Mouse (Mus musculus) intestine, embryonic 15.5 days (tissue): ENCODE measurements around the gene Ankrd24. TPM values are rescaled to one million over a fixed set of nuclear protein-coding genes. Genes with fewer than 3 reads are reported as not detected.
A peak's percentile ranks its signal among the peaks of the same experiment; 100 is the strongest.

Source experiments
- ATAC-seq: fragments of 200-750 bp; cut with Nextera tagmentation; 2 replicates; pipeline ENCODE4 v1.8.0; 2017; ENCODE audit warnings: moderate TSS enrichment, moderate library complexity
- H3K27ac ChIP-seq: fragments of 300-500 bp; sonication (generic); 2 replicates; pipeline ENCODE4 v1.5.1; 2015; ENCODE audit warnings: mild to moderate bottlenecking, inconsistent platforms
- H3K27me3 ChIP-seq: fragments of 300-500 bp; sonication (generic); replicated peaks from 2 replicates; pipeline ENCODE4 v1.6.1; 2015; ENCODE audit warnings: inconsistent platforms
- H3K36me3 ChIP-seq: fragments of 300-500 bp; sonication (generic); 2 replicates; pipeline ENCODE4 v1.6.1; 2015; ENCODE audit warnings: inconsistent platforms
- H3K4me1 ChIP-seq: fragments of 300-500 bp; sonication (generic); replicated peaks from 2 replicates; pipeline ENCODE4 v1.6.1; 2015; ENCODE audit warnings: inconsistent platforms
- H3K4me2 ChIP-seq: fragments of 300-500 bp; sonication (generic); replicated peaks from 2 replicates; pipeline ENCODE4 v1.6.1; 2015; ENCODE audit warnings: mild to moderate bottlenecking, inconsistent platforms
- H3K4me3 ChIP-seq: fragments of 300-500 bp; sonication (generic); replicated peaks from 2 replicates; pipeline ENCODE4 v1.5.1; 2015; ENCODE audit warnings: inconsistent platforms
- H3K9ac ChIP-seq: fragments of 300-500 bp; sonication (generic); 2 replicates; pipeline ENCODE4 v1.6.1; 2015; ENCODE audit warnings: inconsistent platforms
- H3K9me3 ChIP-seq: fragments of 300-500 bp; sonication (generic); 2 replicates; pipeline ENCODE4 v1.6.1; 2016; ENCODE audit warnings: inconsistent platforms
- WGBS: fragments of 180-500 bp; shearing (Covaris S2); methylation state at CpG from one replicate; pipeline ENCODE4 v1.1.7; 2015; 5-methylcytosine and 5-hydroxymethylcytosine counted together
- polyA plus RNA-seq: library from polyadenylated mRNA; unstranded; fragments of >200 nt; fragmentation: Nextera tagmentation; extraction: Ambion mirVana; gene quantifications from 2 replicates; pipeline ENCODE4 v1.2.1, GENCODE M21; 2015

Ankrd24 gene
- 8.4 and 9.8 TPM in 2 replicates for polyA plus RNA-seq

GRCm38 (mm10) chr10:81628390-81628789 is at the start of gene Ankrd24:
Gene Ankrd24 (plus strand): TSS chr10:81628540.
- Histone ChIP-seq H3K4me3 (peak within 1 kb of the TSS; percentile 66), H3K36me3 (peaks cover 4% of the 10 kb centered on the region; the same call in 1 of the 2 replicates), H3K27ac (peak within 1 kb of the TSS; percentile 83), H3K9ac (peak within 1 kb of the TSS; percentile 66), H3K4me2 (peak within 1 kb of the TSS; percentile 79), H3K4me1 (peaks cover 15% of the 10 kb centered on the region), H3K27me3 (no peaks in the 10 kb centered on the region), H3K9me3 (no peaks in the 10 kb centered on the region)
- ATAC-seq, result no peak
- 77% methylated on average over 16 of the region's 16 CpGs for WGBS

DNA sequence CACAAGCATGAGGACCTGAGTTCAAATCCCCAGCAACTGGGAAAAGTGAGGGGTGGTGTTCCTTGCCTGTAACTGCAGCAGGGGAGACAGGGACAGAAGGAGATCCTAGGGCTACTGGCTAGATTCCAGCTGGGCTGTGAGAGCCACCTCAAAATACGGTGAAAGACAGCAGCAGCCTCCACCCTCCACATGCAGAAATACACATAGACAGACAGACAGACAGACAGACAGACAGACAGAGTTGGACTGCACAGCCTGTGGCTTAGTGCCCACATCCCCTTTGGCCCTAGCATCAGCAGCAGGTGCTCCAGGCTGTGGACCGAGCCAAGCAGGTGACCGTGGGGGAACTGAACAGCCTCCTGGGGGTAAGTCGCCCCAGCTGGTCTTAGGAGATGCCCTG is 48.4 kb upstream of the Ankrd24 start:
- H3K9ac ChIP-seq, result no peak overlapping the region
- no peak overlapping the region for H3K27ac ChIP-seq
- no peaks in the 10 kb centered on the region for H3K36me3 ChIP-seq
- WGBS, result 62% methylated on average over 4 of the region's 4 CpGs
- peaks cover 16% of the 10 kb centered on the region; the same call in 1 of the 2 replicates for H3K4me1 ChIP-seq
- ATAC-seq, result no peak
- H3K27me3 ChIP-seq, result 0 out of 2 replicates have a peak, but pooled peaks cover 2% of the 10 kb centered on the region
- H3K9me3 ChIP-seq, result no peaks in the 10 kb centered on the region
- no peak overlapping the region for H3K4me2 ChIP-seq
- H3K4me3 ChIP-seq, result no peak overlapping the region

- Histone ChIP-seq H3K4me3 (no peak overlapping the region), H3K9me3 (no peaks in the 10 kb centered on the region), H3K4me2 (no peak overlapping the region), H3K4me1 (peaks cover 12% of the 10 kb centered on the region; the same call in 1 of the 2 replicates), H3K9ac (no peak overlapping the region), H3K27ac (no peak overlapping the region), H3K36me3 (no peaks in the 10 kb centered on the region), H3K27me3 (0 out of 2 replicates have a peak, but pooled peaks cover 2% of the 10 kb centered on the region)
- WGBS, result 61% methylated on average over 25 of the region's 25 CpGs
- ATAC-seq, result no peak
These were observed 47.8 kb upstream of the Ankrd24 start for GRCm38 (mm10) chr10:81580441-81581070.

DNA sequence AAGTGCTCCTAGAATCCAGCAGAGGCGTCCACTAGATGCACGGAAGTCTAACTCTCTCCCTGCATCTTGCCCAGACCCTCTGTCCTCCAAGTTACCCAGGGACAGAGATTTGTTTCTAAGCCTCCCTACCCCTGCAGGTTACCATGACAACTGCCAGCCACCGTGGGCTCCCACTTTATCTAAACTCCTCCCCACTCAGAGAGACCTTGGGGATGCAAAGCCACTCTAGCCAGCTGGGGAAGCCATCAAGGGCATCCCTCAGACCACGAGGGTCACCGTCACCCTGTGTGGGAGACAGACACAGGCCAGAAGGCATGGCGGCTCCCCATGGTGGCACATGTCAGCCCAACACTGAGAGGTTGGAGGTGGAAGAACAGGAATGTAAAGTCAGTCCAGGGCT is 45.0 kb upstream of the Ankrd24 start:
- Histone ChIP-seq H3K4me3 (no peak overlapping the region), H3K9me3 (no peaks in the 10 kb centered on the region), H3K27me3 (0 out of 2 replicates have a peak, but pooled peaks cover 2% of the 10 kb centered on the region), H3K36me3 (peaks cover 2% of the 10 kb centered on the region; the same call in 1 of the 2 replicates), H3K4me2 (no peak overlapping the region), H3K4me1 (0 out of 2 replicates have a peak, but pooled peaks cover 3% of the 10 kb centered on the region), H3K27ac (no peak overlapping the region), H3K9ac (no peak overlapping the region)
- no peak for ATAC-seq
- WGBS, result 58% methylated on average over 6 of the region's 6 CpGs

- Histone ChIP-seq H3K4me3 (no peak overlapping the region), H3K36me3 (peaks cover 2% of the 10 kb centered on the region; the same call in 1 of the 2 replicates), H3K27me3 (no peaks in the 10 kb centered on the region), H3K9ac (no peak overlapping the region), H3K27ac (no peak overlapping the region), H3K4me1 (no peaks in the 10 kb centered on the region), H3K4me2 (no peak overlapping the region), H3K9me3 (no peaks in the 10 kb centered on the region)
- ATAC-seq, result no peak
- 72% methylated on average over 7 of the region's 7 CpGs for WGBS
These were observed 39.6 kb upstream of the Ankrd24 start for GRCm38 (mm10) chr10:81588739-81589138.

- Histone ChIP-seq H3K27me3 (no peaks in the 10 kb centered on the region), H3K4me2 (no peak overlapping the region), H3K4me1 (peaks cover 18% of the 10 kb centered on the region), H3K9ac (no peak overlapping the region), H3K36me3 (no peaks in the 10 kb centered on the region), H3K9me3 (no peaks in the 10 kb centered on the region), H3K4me3 (no peak overlapping the region), H3K27ac (no peak overlapping the region)
- 57% methylated on average over 9 of the region's 9 CpGs for WGBS
- ATAC-seq, result no peak
These were observed 36.5 kb upstream of the Ankrd24 start for GRCm38 (mm10) chr10:81591846-81592245.

DNA sequence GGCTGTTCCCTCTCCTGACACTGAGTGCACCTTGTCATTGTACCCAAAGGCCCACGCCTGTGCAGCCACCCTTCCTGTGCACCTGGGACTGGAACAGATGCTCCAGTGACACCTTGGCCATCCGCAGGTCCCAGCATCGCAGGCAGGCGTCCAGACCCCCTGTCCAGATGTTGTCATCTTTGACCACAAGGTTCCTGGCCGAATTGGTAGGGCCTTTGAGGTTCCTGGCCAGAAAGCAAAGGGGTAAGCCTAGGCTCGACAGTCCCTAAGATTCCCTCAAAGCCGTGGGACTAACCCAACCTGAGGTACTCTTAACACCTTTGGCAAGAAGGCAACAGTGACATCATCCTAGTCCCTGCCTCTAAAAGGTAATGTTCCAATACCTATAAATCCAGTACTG is 35.7 kb upstream of the Ankrd24 start:
- Histone ChIP-seq H3K36me3 (no peaks in the 10 kb centered on the region), H3K27ac (no peak overlapping the region), H3K4me3 (no peak overlapping the region), H3K9ac (no peak overlapping the region), H3K9me3 (no peaks in the 10 kb centered on the region), H3K4me2 (no peak overlapping the region), H3K4me1 (peaks cover 25% of the 10 kb centered on the region), H3K27me3 (no peaks in the 10 kb centered on the region)
- 81% methylated on average over 7 of the region's 7 CpGs for WGBS
- no peak for ATAC-seq

DNA sequence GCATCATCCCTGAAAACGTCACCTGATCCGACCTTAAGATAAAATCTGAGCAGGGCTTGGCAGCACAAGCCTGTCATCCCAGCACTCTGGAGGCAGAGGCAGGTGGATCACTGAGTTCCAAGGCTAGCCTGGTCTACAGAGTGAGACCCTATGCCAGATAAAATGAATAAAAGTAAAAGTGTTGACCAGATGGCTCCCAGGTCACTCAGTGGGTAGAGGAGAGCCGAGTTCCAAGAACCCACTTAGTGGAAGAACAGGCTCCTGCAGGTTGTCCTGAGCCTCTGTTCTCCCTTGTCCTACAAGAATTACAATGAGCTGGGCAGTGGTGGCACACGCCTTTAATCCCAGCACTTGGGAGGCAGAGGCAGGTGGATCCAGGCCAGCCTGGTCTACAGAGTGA is 35.1 kb upstream of the Ankrd24 start:
- no peak for ATAC-seq
- 62% methylated on average over 4 of the region's 4 CpGs for WGBS
- H3K27ac ChIP-seq, result no peak overlapping the region
- H3K9ac ChIP-seq, result no peak overlapping the region
- H3K27me3 ChIP-seq, result no peaks in the 10 kb centered on the region
- H3K4me1 ChIP-seq, result peaks cover 29% of the 10 kb centered on the region
- H3K9me3 ChIP-seq, result no peaks in the 10 kb centered on the region
- no peak overlapping the region for H3K4me3 ChIP-seq
- H3K4me2 ChIP-seq, result no peak overlapping the region
- no peaks in the 10 kb centered on the region for H3K36me3 ChIP-seq

- H3K27me3 ChIP-seq, result no peaks in the 10 kb centered on the region
- H3K36me3 ChIP-seq, result no peaks in the 10 kb centered on the region
- no peak for ATAC-seq
- peaks cover 29% of the 10 kb centered on the region for H3K4me1 ChIP-seq
- no peak overlapping the region for H3K4me2 ChIP-seq
- no peak overlapping the region for H3K27ac ChIP-seq
- no peak overlapping the region for H3K4me3 ChIP-seq
- H3K9me3 ChIP-seq, result no peaks in the 10 kb centered on the region
- H3K9ac ChIP-seq, result no peak overlapping the region
- 66% methylated on average over 18 of the region's 18 CpGs for WGBS
These were observed 34.4 kb upstream of the Ankrd24 start for GRCm38 (mm10) chr10:81593935-81594334.

GRCm38 (mm10) chr10:81595599-81595998 is 32.7 kb upstream of the Ankrd24 start:
- peaks cover 42% of the 10 kb centered on the region for H3K4me1 ChIP-seq
- no peak overlapping the region for H3K4me3 ChIP-seq
- no peak for ATAC-seq
- H3K9me3 ChIP-seq, result no peaks in the 10 kb centered on the region
- 53% methylated on average over 5 of the region's 5 CpGs for WGBS
- H3K36me3 ChIP-seq, result no peaks in the 10 kb centered on the region
- H3K4me2 ChIP-seq, result 0 out of 2 replicates have a peak overlapping the region, but pooled peaks have one; percentile 62
- no peak overlapping the region; the same call in 1 of the 2 replicates for H3K9ac ChIP-seq
- no peaks in the 10 kb centered on the region for H3K27me3 ChIP-seq
- no peak overlapping the region for H3K27ac ChIP-seq

DNA sequence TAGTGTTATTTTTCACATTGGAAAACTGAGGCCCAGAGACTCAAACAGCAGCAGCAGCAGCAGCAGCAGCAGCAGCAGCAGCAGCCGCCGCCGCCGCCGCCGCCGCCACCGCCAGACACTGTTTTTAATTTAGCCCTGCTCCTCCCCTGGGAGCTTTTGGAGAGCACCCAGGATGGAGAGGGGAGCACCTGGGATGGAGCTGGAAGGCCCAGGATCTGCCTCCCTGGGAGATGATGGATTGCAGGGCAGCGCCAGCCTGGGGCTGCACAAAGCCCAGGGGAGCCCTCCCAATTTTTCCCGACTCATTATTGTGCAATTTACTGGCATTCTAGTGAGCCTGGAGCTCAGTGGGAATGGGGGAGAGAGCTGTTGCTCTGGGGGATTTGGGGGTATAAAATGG is 31.7 kb upstream of the Ankrd24 start:
- H3K9ac ChIP-seq, result peak overlapping the region; percentile 28
- 26% methylated on average over 10 of the region's 10 CpGs for WGBS
- no peaks in the 10 kb centered on the region for H3K9me3 ChIP-seq
- H3K4me1 ChIP-seq, result peaks cover 50% of the 10 kb centered on the region
- no peaks in the 10 kb centered on the region for H3K36me3 ChIP-seq
- peak overlapping the region; percentile 29 for H3K4me3 ChIP-seq
- peak overlapping the region; percentile 62 for H3K4me2 ChIP-seq
- H3K27me3 ChIP-seq, result no peaks in the 10 kb centered on the region
- H3K27ac ChIP-seq, result peak overlapping the region; percentile 77
- no peak for ATAC-seq

DNA sequence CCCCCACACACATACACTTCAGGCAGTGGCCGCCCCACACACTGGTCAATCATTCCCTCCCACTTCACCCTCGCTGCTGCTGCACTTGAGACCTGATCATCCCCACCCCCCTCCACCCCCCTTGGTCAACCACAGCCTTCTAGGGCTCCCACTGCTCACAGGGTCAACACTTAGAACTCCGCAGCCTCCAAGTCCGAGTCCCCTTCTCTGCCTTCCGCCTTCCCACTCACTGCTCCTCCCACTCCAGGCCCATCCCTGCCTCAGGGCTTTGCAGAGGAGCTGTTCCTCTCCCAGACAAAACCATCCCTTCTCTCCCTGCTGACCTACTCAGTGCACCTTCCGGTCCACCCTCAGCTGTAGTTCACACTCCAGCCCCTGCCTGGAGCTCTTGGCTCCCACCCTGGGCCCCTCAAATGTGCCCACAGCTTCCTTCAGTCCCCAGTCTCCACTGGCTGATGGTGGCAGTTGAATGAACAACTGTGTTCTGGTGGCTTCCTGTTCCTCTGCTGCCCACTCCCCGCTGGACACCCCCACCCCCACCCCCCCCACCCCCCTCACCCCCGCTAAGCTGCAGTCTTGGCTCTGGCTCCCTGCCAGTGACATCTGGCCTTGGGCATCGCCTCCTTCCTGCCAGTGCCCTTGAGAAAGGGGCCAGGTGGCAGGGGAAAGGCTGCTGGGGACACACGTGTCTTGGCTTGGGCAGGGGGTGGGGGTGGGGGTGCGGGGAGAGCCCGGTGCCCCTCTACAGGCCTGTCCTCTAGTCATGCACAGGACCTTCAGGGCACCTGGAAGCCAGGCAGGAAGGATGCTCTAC is 31.0 kb upstream of the Ankrd24 start:
- Histone ChIP-seq H3K4me2 (peak overlapping the region; percentile 62), H3K4me1 (peaks cover 52% of the 10 kb centered on the region), H3K27ac (peak overlapping the region; percentile 77), H3K36me3 (no peaks in the 10 kb centered on the region), H3K4me3 (peak overlapping the region; percentile 29), H3K9me3 (no peaks in the 10 kb centered on the region), H3K9ac (peak overlapping the region; percentile 28), H3K27me3 (no peaks in the 10 kb centered on the region)
- peak; percentile 24 for ATAC-seq
- 10% methylated on average over 12 of the region's 12 CpGs for WGBS
